Mouse (Mus musculus) common myeloid progenitor, adult 5-6 weeks (primary cell): ENCODE data around the gene Skint3. TPM values are rescaled to one million over a fixed set of nuclear protein-coding genes. Genes with fewer than 3 reads are reported as not detected.
"Not testable (repeated sequence)": the region's sequence is repeated elsewhere in the genome, so short reads cannot be mapped to it uniquely, and the experiment has no call there.

Experiments used
- ATAC-seq: replicated peaks from 2 replicates; pipeline ENCODE4 v1.8.0; 2016; ENCODE audit warnings: low read depth, mild to moderate bottlenecking, moderate TSS enrichment, inconsistent platforms; ENCODE audit not compliant: poor library complexity, severe bottlenecking
- total RNA-seq: library from RNA; stranded (forward); fragments of 200-1000, 187-1606 nt; gene quantifications from 2 replicates; pipeline ENCODE4 v1.2.3, GENCODE M21; 2017

Skint3 gene
- total RNA-seq, result not detected in 2 replicates

GRCm38 (mm10) chr4:112231945-112232344 is at the start of gene Skint3:
Skint3 (plus strand) TSS chr4:112232245.
- no peak for ATAC-seq

GRCm38 (mm10) chr4:112243416-112243815 is 11.4 kb downstream of the Skint3 start:
- ATAC-seq, result peak; percentile 83

- peak; percentile 71 for ATAC-seq
Observed at GRCm38 (mm10) chr4:112243951-112244350, 11.9 kb downstream of the Skint3 start.

GRCm38 (mm10) chr4:112256022-112256421 is 24.0 kb downstream of the Skint3 start:
- peak; percentile 77 for ATAC-seq

- ATAC-seq, result no peak
Observed at GRCm38 (mm10) chr4:112287178-112287974, 55.3 kb downstream of the Skint3 start.

GRCm38 (mm10) chr4:112288396-112288795 is 56.4 kb downstream of the Skint3 start:
- ATAC-seq, result peak; percentile 100

- no peak for ATAC-seq
Observed at GRCm38 (mm10) chr4:112302305-112302704, 70.3 kb downstream of the Skint3 start.

GRCm38 (mm10) chr4:112302855-112303509 is 70.9 kb downstream of the Skint3 start:
- ATAC-seq, result no peak

- ATAC-seq, result not testable (repeated sequence)
Observed at GRCm38 (mm10) chr4:112349111-112349510, 117.1 kb downstream of the Skint3 start.

Other genes with a start within 250 kb of the Skint3 start
- not detected in 2 replicates for gene Skint1, start 226.0 kb upstream of the Skint3 start, total RNA-seq
- not detected in 2 replicates for gene Skint4, start 160.2 kb upstream of the Skint3 start, total RNA-seq
- gene Skint9, start 201.7 kb downstream of the Skint3 start, total RNA-seq, result not detected in 2 replicates